In the genomic region with DNA sequence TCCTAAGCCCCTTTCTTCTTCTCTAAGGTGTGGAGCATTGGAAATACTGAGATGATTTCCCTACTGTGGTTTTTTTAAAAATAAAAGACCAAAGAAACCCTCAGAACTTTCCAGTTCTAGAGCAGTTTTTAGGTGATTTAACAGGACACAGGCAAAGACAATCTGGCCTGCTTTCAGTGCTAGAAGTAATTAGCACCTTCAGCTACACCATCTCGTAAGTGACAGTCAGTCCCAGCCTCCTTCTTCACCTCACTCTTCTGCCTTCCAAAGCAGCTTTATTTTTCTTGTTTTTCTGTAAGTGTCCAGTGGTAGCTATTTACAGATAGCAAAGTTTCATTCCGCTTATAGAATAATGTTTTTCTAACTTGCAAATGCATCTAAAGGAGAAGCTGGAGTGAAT, we compare ENCODE assay signal across 19 mouse cellular contexts. TPM values are rescaled to one million over a fixed set of nuclear protein-coding genes. Genes with fewer than 3 reads are reported as not detected.
DNase-seq lines count a peak whose midpoint lies in the region; ATAC-seq and TF ChIP-seq lines count a peak whose summit lies in the region.
"Had no signal": no experiment of that assay in that cellular context is flagged by ENCODE, and none has a peak within 500 bp of the region (broad histone marks: within the 10 kb centered on the region; RNA-seq: fewer than 3 reads in every experiment).

No protein-coding gene starts in this region.

- no peak overlapping the region for H3K9ac ChIP-seq in hindbrain, embryonic 16.5 days (ENCODE audit: low read depth, low read length)
- H3K9ac ChIP-seq: embryonic facial prominence, embryonic 13.5 days; embryonic facial prominence, embryonic 15.5 days; forebrain, embryonic 12.5 days had no signal

- no peak overlapping the region for H3K4me2 ChIP-seq in hindbrain, embryonic 16.5 days (ENCODE audit: low read length)
- H3K4me2 ChIP-seq: embryonic facial prominence, embryonic 13.5 days; embryonic facial prominence, embryonic 15.5 days; forebrain, embryonic 12.5 days had no signal

- no peaks in the 10 kb centered on the region for H3K4me1 ChIP-seq in hindbrain, embryonic 16.5 days (ENCODE audit: control insufficient read depth, insufficient read depth, low read depth, low read length)
- H3K4me1 ChIP-seq: embryonic facial prominence, embryonic 13.5 days; embryonic facial prominence, embryonic 15.5 days; forebrain, embryonic 10.5 days; forebrain, embryonic 12.5 days had no signal

- peak overlapping the region; percentile 58; the same call in 1 of the 2 replicates for H3K27ac ChIP-seq in left cerebral cortex, adult 2 months
- H3K27ac ChIP-seq in hindbrain, embryonic 16.5 days (ENCODE audit: low read depth, low read length), result no peak overlapping the region
- H3K27ac ChIP-seq: embryonic facial prominence, embryonic 13.5 days; embryonic facial prominence, embryonic 15.5 days; forebrain, embryonic 10.5 days; forebrain, embryonic 12.5 days had no signal

- WGBS in hindbrain, embryonic 16.5 days, result 85% methylated on average over 2 of the region's 2 CpGs

- no peaks in the 10 kb centered on the region for H3K27me3 ChIP-seq in hindbrain, embryonic 16.5 days (replicated peaks; ENCODE audit: control insufficient read depth, insufficient read depth, low read length)
- H3K27me3 ChIP-seq: embryonic facial prominence, embryonic 13.5 days; embryonic facial prominence, embryonic 15.5 days; forebrain, embryonic 12.5 days had no signal

- intact Hi-C loops in left cerebral cortex, adult 2 months (cut with DNase I), result loop anchor here (10.0 kb wide), 1 partner anchor 295 kb away; a partner anchor contains a TSS

- H3K9me3 ChIP-seq in hindbrain, embryonic 16.5 days (ENCODE audit: control insufficient read depth, low read length), result no peaks in the 10 kb centered on the region
- H3K9me3 ChIP-seq: embryonic facial prominence, embryonic 13.5 days; embryonic facial prominence, embryonic 15.5 days; forebrain, embryonic 10.5 days; forebrain, embryonic 12.5 days had no signal

- no peak overlapping the region for H3K4me3 ChIP-seq in left cerebral cortex, adult 2 months
- no peak overlapping the region for H3K4me3 ChIP-seq in hindbrain, embryonic 16.5 days (ENCODE audit: low read length)
- H3K4me3 ChIP-seq: embryonic facial prominence, embryonic 13.5 days; embryonic facial prominence, embryonic 15.5 days; erythroblast, embryonic 14.5 days; forebrain, embryonic 10.5 days; forebrain, embryonic 12.5 days had no signal

- TF ChIP-seq CTCF in left cerebral cortex, adult 2 months (IDR thresholded peaks at IDR 0.05), result no peak

- no peak for DNase-seq in left cerebral cortex, adult 2 months (ENCODE audit: extremely low spot score in 1 of 2, low spot score in 2 of 2)
- DNase-seq in left cerebral cortex, adult 11 months (ENCODE audit: low spot score), result no peak
- peak; percentile 81 for DNase-seq in brain, adult 2 months (ENCODE audit: low read depth, low spot score)
- peak; percentile 71 for DNase-seq in telencephalon, adult 2 months (ENCODE audit: low read depth, low spot score)
- DNase-seq: adrenal gland, adult 2 months; adrenal gland, postnatal 10 days; adrenal gland, postnatal 25 days; cerebellum, adult 8-10 months; cerebellum, postnatal 14 days; cerebellum, postnatal 36 days; embryo, embryonic 11 days had no signal

- no peaks in the 10 kb centered on the region for H3K36me3 ChIP-seq in hindbrain, embryonic 16.5 days (ENCODE audit: control insufficient read depth, insufficient read depth, low read length)
- H3K36me3 ChIP-seq: embryonic facial prominence, embryonic 13.5 days; embryonic facial prominence, embryonic 15.5 days; forebrain, embryonic 10.5 days; forebrain, embryonic 12.5 days had no signal

- no peak for ATAC-seq in hindbrain, embryonic 16.5 days
- ATAC-seq: forebrain, embryonic 14.5 days; forebrain, embryonic 16.5 days had no signal

RNA-seq across cellular contexts. Expression of a gene that starts 43.3 kb away (rescaled TPM):
- 10 to 100 TPM; 29.0 to 31.5 TPM for total RNA-seq in left cerebral cortex, adult 2 months (2021)
- polyA plus RNA-seq in hindbrain, embryonic 16.5 days (2015; fragmentation: Nextera tagmentation; extraction: Ambion mirVana), result 148 and 153 TPM in 2 replicates

Comparison
In these comparisons a context has a peak if more than half of its experiments do, and no peak if none do; other contexts are left out.
1. DNase-seq: peak in brain, adult 2 months (single experiment) and telencephalon, adult 2 months (single experiment); none in left cerebral cortex, adult 2 months (0 of 2) and left cerebral cortex, adult 11 months (single experiment).